Mouse (Mus musculus): ENCODE results near the gene Trpt1. TPM values are rescaled to one million over a fixed set of nuclear protein-coding genes. Genes with fewer than 3 reads are reported as not detected.
"Not testable (repeated sequence)": the region's sequence is repeated elsewhere in the genome, so short reads cannot be mapped to it uniquely, and the experiment has no call there.

Gene Trpt1
- polyA plus RNA-seq, 1 experiment from 2014 or later: 9.5 TPM

DNA sequence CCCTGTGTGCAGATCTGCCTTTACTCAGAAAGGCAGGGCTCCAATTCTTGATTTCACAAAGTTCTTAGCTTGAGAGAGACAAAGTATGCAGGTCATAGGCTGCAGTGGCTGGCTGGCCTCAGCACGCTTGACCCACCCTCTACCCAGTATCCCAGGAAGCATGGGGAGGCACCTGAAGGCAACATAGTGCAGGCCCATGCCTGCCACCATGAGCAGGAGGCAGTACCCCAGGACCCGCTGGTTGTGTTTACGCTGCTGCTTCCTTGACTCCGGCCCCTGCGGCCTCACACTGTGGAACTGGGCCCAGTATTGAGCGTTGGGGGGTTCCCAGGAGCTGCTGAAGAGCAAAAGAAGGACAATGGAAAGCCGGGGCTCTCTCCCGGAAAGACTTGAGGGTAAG lies 6.7 kb upstream of the Trpt1 start:
- H3K9me3 ChIP-seq (replicated peaks): no peaks in the 10 kb centered on the region
- DNase-seq (ENCODE audit: low spot score): no peak
- H3K4me3 ChIP-seq: no peak overlapping the region
- H3K4me1 ChIP-seq: peaks cover 56% of the 10 kb centered on the region
- no peak overlapping the region for H3K27ac ChIP-seq (replicated peaks)
- no peaks in the 10 kb centered on the region for H3K27me3 ChIP-seq (ENCODE audit: low read depth, poor library complexity, severe bottlenecking)
- 87% methylated on average over 8 of the region's 8 CpGs for WGBS
- H3K36me3 ChIP-seq: peaks cover 19% of the 10 kb centered on the region

DNA sequence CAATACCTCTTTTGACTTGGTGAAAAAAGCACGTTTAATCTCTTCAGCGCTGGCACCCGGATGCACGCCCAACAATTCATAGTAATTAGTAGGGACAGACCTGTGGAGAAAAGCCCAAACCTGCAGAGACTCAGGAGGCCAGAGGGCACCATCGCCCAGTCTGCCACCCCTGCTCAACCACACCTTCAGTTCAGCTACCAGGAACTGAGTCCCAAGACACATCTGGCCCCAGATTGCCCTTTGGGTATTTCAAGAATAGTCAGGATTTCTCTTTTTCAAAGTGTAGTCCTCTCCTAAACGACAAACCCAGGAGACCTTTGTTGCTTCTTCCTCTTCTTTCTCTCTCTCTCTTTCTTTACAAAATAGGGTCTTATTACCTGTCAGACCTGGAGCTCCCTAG lies 5.2 kb upstream of the Trpt1 start:
- no peak overlapping the region for H3K4me3 ChIP-seq

DNA sequence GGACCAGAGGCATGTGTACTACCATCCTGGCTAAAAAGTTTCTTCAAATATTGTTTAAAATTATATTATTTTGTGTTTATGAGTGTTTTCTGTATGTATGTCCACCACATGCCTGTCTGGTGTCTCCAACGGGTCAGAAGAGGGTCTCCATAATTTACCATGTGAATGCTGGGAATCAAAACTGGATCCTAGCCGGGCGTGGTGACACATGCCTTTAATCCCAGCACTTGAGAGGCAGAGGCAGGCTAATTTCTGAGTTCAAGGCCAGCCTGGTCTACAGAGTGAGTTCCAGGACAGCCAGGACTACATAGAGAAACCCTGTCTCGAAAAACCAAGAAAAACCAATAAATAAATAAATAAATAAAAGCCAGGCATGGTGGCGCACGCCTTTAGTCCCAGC lies 4.8 kb upstream of the Trpt1 start:
- H3K4me1 ChIP-seq: peaks cover 65% of the 10 kb centered on the region
- H3K9me3 ChIP-seq (replicated peaks); H3K27ac ChIP-seq (replicated peaks); H3K4me3 ChIP-seq; H3K27me3 ChIP-seq (ENCODE audit: low read depth, poor library complexity, severe bottlenecking); DNase-seq (ENCODE audit: low spot score); H3K36me3 ChIP-seq: not testable (repeated sequence)
- 93% methylated on average over 6 of the region's 6 CpGs for WGBS

More for the DNA sequence above, 5.2 kb upstream of the Trpt1 start:
- no peaks in the 10 kb centered on the region for H3K27me3 ChIP-seq (ENCODE audit: low read depth, poor library complexity, severe bottlenecking)
- WGBS: 91% methylated on average over 6 of the region's 6 CpGs
- H3K9me3 ChIP-seq (replicated peaks): no peaks in the 10 kb centered on the region
- no peak for DNase-seq (ENCODE audit: low spot score)
- H3K27ac ChIP-seq (replicated peaks): no peak overlapping the region
- peaks cover 66% of the 10 kb centered on the region for H3K4me1 ChIP-seq
- peaks cover 6% of the 10 kb centered on the region for H3K36me3 ChIP-seq

DNA sequence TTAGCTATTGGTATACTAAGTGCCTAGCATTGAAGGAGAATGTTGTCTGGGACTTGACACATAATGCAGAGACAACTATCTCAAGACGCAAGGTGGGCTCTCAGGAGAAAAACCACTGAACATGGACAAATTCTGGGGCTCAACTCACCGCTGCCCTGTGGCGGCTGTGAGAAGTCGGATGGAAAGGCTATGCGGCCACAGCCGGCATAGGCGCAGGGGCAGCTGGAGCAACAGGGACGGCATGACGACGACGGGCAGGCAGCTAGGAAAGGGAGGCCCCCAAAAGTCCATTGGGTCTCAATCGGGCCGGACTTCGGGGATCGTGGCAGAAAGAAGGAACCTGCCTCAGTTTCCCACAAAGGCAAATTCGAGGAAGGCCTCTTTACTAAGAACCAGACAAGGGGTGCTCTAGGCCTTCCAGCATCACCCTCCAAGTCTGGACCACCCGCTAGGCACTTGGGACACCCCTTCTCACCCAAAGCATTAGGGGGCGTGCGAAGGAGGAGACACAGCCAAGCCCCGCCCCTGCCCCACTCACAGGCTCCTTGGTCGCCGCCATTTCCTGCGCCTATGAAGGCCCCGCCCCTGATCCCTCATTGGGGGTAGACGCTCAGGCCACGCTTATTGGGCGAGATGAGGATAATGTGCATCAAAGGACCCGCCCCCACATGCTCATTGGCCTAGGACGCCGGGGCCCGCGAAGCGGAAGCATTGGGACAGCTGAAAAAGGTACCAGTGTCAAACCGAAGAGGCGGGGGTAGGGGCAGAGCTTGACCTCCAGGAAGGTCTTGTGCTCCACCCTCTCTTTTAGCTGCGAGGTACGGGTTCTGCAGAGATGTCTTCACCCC lies 3.7 kb upstream of the Trpt1 start, which contains the start of gene Dnajc4:
Gene Dnajc4 (minus strand): TSS at position 562 of the 848 bp plus-strand sequence.
- DNase-seq (ENCODE audit: low spot score): peak; percentile 98
- Histone ChIP-seq H3K36me3 (peaks cover 4% of the 10 kb centered on the region; the same call in 1 of the 2 replicates), H3K9me3 (replicated peaks) (no peaks in the 10 kb centered on the region), H3K27me3 (ENCODE audit: low read depth, poor library complexity, severe bottlenecking) (no peaks in the 10 kb centered on the region), H3K4me3 (peak within 1 kb of the TSS; percentile 71), H3K27ac (replicated peaks) (peak within 1 kb of the TSS; percentile 87), H3K4me1 (peaks cover 65% of the 10 kb centered on the region)
- WGBS: 3% methylated on average over 37 of the region's 37 CpGs

DNA sequence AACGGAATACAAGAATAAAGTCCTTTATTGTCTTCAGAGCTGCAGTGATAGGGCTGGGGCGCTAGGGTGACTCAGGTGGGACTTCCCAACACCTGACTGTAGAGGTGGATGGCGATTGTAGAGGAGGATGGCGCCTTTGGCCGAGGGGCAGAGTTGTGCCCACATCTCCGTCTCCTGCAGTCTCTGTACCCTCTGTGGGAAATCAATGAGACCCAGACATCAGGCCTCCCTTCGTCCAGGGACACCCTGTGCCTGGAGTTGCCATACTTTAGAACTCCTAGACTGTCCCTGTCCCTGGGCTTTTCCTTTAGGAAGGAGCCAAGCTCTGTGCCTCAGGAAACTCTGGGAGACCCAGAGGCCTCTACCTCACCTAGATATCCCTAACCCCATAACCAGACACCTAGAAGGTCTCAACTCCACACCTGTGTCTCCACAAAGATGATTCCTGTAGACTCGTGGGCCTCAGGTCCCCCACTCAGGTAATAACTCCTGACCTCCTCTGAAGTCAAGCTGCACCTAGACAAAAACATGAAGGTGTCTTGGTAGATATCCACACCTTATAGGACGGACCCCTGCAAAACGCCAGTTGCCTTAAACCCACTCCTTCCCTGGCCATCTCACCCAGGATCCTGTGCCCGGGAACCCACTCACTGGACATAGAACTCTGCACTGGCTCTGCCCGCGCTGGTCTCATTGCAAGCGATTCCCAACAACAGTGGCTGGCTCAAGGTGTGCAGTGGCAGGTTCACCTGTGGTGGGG lies 2.7 kb upstream of the Trpt1 start:
- 66% methylated on average over 14 of the region's 14 CpGs for whole genome bisulfite sequencing
- Histone ChIP-seq H3K4me1 (peaks cover 63% of the 10 kb centered on the region), H3K36me3 (peaks cover 9% of the 10 kb centered on the region), H3K9me3 (replicated peaks) (no peaks in the 10 kb centered on the region), H3K4me3 (peak overlapping the region; percentile 71), H3K27ac (replicated peaks) (peak overlapping the region; percentile 87), H3K27me3 (ENCODE audit: low read depth, poor library complexity, severe bottlenecking) (no peaks in the 10 kb centered on the region)
- DNase-seq (ENCODE audit: low spot score): no peak

DNA sequence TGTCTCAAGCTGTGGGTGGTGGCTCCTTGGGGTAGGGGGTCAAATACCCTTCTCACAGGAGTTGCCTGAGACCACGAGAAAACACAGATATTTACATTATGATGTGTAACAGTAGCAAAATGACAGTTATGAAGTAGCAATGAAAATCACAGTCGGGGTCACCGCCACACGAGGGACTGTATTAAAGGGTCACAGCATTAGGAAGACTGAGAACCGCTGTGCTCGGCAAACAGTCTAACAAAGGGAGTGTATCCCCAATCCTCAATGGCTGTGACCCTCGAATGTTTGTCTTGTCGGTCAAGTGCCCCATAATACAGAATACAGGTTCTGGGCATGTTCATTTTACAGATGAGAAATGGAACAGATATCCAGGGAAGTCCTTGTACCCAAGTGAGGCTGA lies 1.9 kb upstream of the Trpt1 start:
- Histone ChIP-seq H3K27ac (replicated peaks) (no peak overlapping the region), H3K9me3 (replicated peaks) (no peaks in the 10 kb centered on the region), H3K27me3 (ENCODE audit: low read depth, poor library complexity, severe bottlenecking) (no peaks in the 10 kb centered on the region), H3K4me1 (peaks cover 61% of the 10 kb centered on the region), H3K4me3 (no peak overlapping the region; the same call in 1 of the 2 replicates), H3K36me3 (peaks cover 17% of the 10 kb centered on the region)
- DNase-seq (ENCODE audit: low spot score): no peak
- 87% methylated on average over 8 of the region's 8 CpGs for WGBS

DNA sequence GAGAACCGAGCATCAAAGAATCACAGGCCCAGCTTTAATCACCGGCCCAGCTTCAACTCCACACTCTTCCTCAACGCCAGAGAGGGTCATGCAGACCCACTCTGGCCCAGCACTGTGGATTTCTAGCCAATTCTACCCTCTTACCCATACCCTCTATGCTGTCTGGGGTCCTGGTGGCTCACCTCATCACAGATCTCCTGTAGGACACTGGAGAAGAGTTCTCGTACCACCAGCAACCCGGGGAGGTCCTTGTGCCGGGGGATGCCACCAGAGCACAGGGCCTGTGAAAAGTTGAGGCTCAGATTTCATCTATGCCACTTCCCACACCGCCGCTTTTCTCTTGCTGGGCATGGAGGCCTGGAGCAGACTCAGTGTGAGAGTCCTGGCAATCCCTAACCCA lies 1.4 kb upstream of the Trpt1 start:
- no peak for DNase-seq (ENCODE audit: low spot score)
- WGBS: 89% methylated on average over 8 of the region's 8 CpGs
- Histone ChIP-seq H3K36me3 (peaks cover 19% of the 10 kb centered on the region), H3K4me1 (peaks cover 61% of the 10 kb centered on the region), H3K9me3 (replicated peaks) (no peaks in the 10 kb centered on the region), H3K27ac (replicated peaks) (no peak overlapping the region), H3K27me3 (ENCODE audit: low read depth, poor library complexity, severe bottlenecking) (no peaks in the 10 kb centered on the region), H3K4me3 (peak overlapping the region; percentile 71; the same call in 1 of the 2 replicates)

DNA sequence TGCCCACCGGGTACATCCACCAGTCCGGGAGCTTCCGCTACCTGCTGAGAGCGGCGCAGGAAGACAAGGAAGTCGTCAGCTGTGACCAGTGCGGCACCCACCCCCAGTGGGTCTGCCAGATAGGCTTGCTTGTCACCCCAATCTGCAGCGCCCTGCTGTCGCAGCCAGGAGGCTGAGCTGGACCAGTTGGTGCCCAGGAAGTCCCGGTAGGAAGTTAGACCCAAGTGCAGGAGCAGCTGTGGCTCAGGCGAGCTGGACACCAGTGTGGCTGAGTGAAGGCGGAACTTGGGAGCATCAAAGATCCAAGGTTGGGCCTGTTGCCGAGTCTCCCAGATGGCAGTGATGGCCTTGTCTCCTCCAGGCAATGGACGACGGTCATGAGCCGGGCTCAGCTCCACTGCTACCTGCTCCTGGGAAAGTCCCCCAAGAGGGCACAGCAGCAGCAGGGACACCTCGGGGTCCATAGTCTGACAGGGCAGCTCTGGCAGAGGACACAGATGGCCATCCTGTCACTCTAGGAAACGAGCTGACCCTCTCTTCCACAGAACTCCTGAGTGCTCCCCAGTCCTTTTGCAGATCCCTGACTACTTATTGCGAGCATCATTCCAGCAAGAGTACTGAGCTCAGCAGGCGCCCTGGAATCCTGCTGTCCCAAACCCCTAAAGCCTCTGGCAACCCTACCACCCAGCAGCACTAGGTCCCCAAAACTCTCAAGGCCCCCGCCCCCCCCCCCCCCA lies 508 bp upstream of the Trpt1 start:
- Histone ChIP-seq H3K4me3 (peak overlapping the region; percentile 71), H3K4me1 (peaks cover 61% of the 10 kb centered on the region), H3K27ac (replicated peaks) (peak overlapping the region; percentile 86), H3K9me3 (replicated peaks) (no peaks in the 10 kb centered on the region), H3K36me3 (peaks cover 27% of the 10 kb centered on the region), H3K27me3 (ENCODE audit: low read depth, poor library complexity, severe bottlenecking) (no peaks in the 10 kb centered on the region)
- DNase-seq (ENCODE audit: low spot score): no peak
- 52% methylated on average over 21 of the region's 21 CpGs for WGBS

DNA sequence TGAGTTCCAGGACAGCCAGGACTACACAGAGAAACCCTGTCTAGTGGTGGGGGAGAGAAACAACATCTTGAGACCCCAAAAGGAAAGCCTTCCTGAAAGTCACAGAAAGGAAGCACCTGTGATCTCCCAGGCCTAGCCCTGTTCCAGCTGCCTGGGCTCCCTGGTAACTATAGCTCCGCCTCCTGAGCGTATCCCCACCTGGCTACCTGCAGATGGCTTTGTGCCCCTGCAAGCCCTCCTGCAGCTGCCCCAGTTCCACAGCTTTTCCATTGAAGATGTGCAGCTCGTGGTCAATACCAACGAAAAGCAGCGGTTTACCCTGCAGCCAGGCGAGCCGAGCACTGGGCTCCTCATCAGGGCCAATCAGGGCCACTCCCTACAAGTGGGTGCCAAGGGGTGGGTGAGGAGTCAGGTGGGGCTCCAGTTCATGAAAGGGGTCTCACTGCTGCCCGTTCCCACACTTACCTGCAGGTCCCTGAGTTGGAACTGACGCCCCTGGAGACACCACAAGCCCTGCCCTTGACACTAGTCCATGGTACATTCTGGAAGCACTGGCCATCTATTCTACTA lies 1.9 kb downstream of the Trpt1 start:
- Histone ChIP-seq H3K9me3 (replicated peaks) (no peaks in the 10 kb centered on the region), H3K27me3 (ENCODE audit: low read depth, poor library complexity, severe bottlenecking) (no peaks in the 10 kb centered on the region), H3K36me3 (peaks cover 37% of the 10 kb centered on the region), H3K4me1 (peaks cover 46% of the 10 kb centered on the region), H3K27ac (replicated peaks) (0 out of 2 replicates have a peak overlapping the region, but pooled peaks have one; percentile 33), H3K4me3 (0 out of 2 replicates have a peak overlapping the region, but pooled peaks have one; percentile 71)
- 80% methylated on average over 9 of the region's 9 CpGs for WGBS
- no peak for DNase-seq (ENCODE audit: low spot score)

DNA sequence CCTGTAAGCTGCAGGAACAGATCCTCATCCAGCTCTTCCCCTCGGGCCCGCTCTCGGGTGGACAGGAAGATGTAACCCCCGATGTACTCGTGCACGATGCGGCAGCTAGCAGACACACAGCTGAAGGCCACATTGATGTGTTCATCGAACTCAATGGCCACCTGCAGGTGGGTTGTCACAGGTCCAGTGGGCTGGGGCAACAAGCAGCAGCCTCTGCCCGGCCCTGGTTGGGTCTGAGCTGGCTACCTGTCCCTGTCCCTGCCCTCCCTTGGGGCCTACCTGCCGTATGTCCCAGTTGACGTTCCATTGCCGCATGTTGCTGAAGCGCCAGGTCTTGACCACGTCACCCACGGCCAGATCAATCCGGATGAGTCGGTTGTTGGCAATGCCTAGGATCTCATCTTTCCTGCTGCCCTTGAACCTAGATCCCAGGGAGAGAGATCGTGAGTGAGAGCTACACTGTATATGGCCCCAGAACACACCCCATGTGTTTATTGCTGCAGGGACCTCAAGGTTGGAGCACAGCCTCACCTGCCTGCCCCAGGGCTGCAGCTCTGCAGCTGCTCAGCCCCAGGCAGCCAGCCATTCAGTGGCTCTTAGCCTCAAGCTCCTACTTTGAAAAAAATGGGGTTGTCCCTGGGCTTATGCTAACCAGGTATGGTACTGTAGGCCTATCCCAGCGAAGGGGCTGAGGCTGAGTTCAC lies 3.6 kb downstream of the Trpt1 start:
- Histone ChIP-seq H3K36me3 (peaks cover 37% of the 10 kb centered on the region), H3K27me3 (ENCODE audit: low read depth, poor library complexity, severe bottlenecking) (no peaks in the 10 kb centered on the region), H3K9me3 (replicated peaks) (no peaks in the 10 kb centered on the region), H3K4me1 (peaks cover 34% of the 10 kb centered on the region), H3K4me3 (no peak overlapping the region), H3K27ac (replicated peaks) (no peak overlapping the region)
- WGBS: 96% methylated on average over 19 of the region's 19 CpGs
- no peak for DNase-seq (ENCODE audit: low spot score)

DNA sequence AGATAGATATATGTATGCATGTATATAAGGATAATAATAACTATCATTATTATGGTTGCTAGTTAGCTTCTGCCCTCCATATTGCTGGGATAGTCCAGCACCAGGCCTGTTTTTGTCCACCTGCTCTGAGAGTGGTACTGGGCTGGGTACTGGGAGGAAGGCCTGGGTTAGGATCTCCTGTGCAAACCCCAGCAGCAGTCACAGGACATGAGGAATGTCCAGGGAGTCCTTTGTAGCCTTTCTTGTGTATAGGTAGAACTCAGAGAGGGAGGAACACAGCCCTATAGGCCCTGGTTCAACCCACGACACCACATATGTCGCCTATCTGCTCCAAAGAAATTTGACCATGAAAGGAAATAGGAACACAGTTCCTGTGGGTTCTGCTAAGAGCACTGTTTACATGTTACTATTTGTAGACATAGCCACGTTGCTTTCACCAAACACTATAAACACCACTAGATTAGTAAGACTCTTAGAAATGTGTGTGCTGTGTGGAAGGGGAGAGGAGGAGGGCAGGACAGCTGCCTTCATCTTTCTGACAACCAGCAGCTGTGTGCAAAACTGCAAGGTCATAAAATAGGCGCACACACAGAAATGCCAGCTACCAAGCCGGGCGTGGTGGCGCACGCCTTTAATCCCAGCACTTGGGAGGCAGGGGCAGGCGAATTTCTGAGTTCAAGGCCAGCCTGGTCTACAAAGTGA lies 11.1 kb downstream of the Trpt1 start:
- Histone ChIP-seq H3K36me3 (0 out of 2 replicates have a peak, but pooled peaks cover 4% of the 10 kb centered on the region), H3K27ac (replicated peaks) (no peak overlapping the region), H3K4me1 (no peaks in the 10 kb centered on the region), H3K9me3 (replicated peaks) (no peaks in the 10 kb centered on the region), H3K27me3 (ENCODE audit: low read depth, poor library complexity, severe bottlenecking) (no peaks in the 10 kb centered on the region), H3K4me3 (no peak overlapping the region)
- DNase-seq (ENCODE audit: low spot score): no peak
- WGBS: 90% methylated on average over 9 of the region's 9 CpGs

All from midbrain, embryonic 10.5 days (tissue).